Mouse (Mus musculus): ENCODE measurements around the gene Arrdc2. TPM values are rescaled to one million over a fixed set of nuclear protein-coding genes. Genes with fewer than 3 reads are reported as not detected.
A peak's percentile ranks its signal among the peaks of the same experiment; 100 is the strongest.

Arrdc2 gene
- polyA plus RNA-seq, 1 experiment from 2014 or later: 8.0 TPM

- 4% methylated on average over 65 of the region's 66 CpGs for WGBS
- Histone ChIP-seq H3K4me2 (peak overlapping the region; percentile 78), H3K27ac (ENCODE audit: low read depth, low read length) (peak overlapping the region; percentile 46; the same call in 1 of the 2 replicates), H3K9me3 (ENCODE audit: control insufficient read depth, low read length) (no peaks in the 10 kb centered on the region), H3K9ac (ENCODE audit: low read length) (peak overlapping the region; percentile 73), H3K4me3 (ENCODE audit: low read depth, low read length) (peak overlapping the region; percentile 60), H3K36me3 (ENCODE audit: control insufficient read depth, insufficient read depth, low read length) (peaks cover 2% of the 10 kb centered on the region; the same call in 1 of the 2 replicates), H3K4me1 (ENCODE audit: control insufficient read depth, insufficient read depth, low read length) (peaks cover 6% of the 10 kb centered on the region), H3K27me3 (ENCODE audit: control insufficient read depth, insufficient read depth, low read length) (no peaks in the 10 kb centered on the region; the same call in 1 of the 2 replicates)
- DNase-seq (ENCODE audit: low spot score, missing footprints): no peak
- ATAC-seq (ENCODE audit: low FRiP score): peak; percentile 49
These were observed 689 bp downstream of the Arrdc2 start for GRCm38 (mm10) chr8:70838654-70839407.

DNA sequence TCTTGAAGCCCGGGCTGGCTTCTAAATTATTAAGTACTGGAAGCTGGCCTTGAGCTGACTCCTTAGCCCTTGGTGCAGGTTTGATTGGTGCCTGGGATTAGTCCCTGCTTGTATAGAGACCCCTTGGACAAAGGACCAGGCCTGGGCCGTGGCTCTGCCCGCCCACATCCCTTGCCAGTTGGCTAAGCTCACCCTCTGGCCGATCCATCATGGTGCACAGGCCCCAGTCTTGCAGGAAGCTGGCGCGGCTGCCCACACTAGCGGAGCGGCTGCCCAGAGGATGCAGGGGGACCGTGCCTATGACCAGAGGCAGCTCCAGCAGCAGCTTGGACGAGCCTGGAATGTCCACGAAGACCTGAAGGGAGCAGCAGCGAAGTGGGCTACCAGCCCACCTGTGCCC is 2.9 kb downstream of the Arrdc2 start:
- Histone ChIP-seq H3K9ac (ENCODE audit: low read length) (no peak overlapping the region), H3K27ac (ENCODE audit: low read depth, low read length) (no peak overlapping the region), H3K4me2 (no peak overlapping the region), H3K4me1 (ENCODE audit: control insufficient read depth, insufficient read depth, low read length) (peaks cover 7% of the 10 kb centered on the region), H3K36me3 (ENCODE audit: control insufficient read depth, insufficient read depth, low read length) (peaks cover 2% of the 10 kb centered on the region; the same call in 1 of the 2 replicates), H3K4me3 (ENCODE audit: low read depth, low read length) (no peak overlapping the region), H3K27me3 (ENCODE audit: control insufficient read depth, insufficient read depth, low read length) (no peaks in the 10 kb centered on the region; the same call in 1 of the 2 replicates), H3K9me3 (ENCODE audit: control insufficient read depth, low read length) (no peaks in the 10 kb centered on the region)
- ATAC-seq (ENCODE audit: low FRiP score) (no peak), DNase-seq (ENCODE audit: low spot score, missing footprints) (no peak)
- WGBS: 89% methylated on average over 12 of the region's 12 CpGs

- peaks cover 2% of the 10 kb centered on the region; the same call in 1 of the 2 replicates for H3K36me3 ChIP-seq (ENCODE audit: control insufficient read depth, insufficient read depth, low read length)
- no peaks in the 10 kb centered on the region; the same call in 1 of the 2 replicates for H3K27me3 ChIP-seq (ENCODE audit: control insufficient read depth, insufficient read depth, low read length)
- ATAC-seq (ENCODE audit: low FRiP score): no peak
- H3K9me3 ChIP-seq (ENCODE audit: control insufficient read depth, low read length): no peaks in the 10 kb centered on the region
- no peak overlapping the region for H3K9ac ChIP-seq (ENCODE audit: low read length)
- WGBS: 92% methylated on average over 3 of the region's 3 CpGs
- H3K27ac ChIP-seq (ENCODE audit: low read depth, low read length): no peak overlapping the region
- no peak for DNase-seq (ENCODE audit: low spot score, missing footprints)
- H3K4me1 ChIP-seq (ENCODE audit: control insufficient read depth, insufficient read depth, low read length): peaks cover 7% of the 10 kb centered on the region
- no peak overlapping the region for H3K4me3 ChIP-seq (ENCODE audit: low read depth, low read length)
- no peak overlapping the region for H3K4me2 ChIP-seq
These were observed 5.4 kb downstream of the Arrdc2 start for GRCm38 (mm10) chr8:70834071-70834470.

DNA sequence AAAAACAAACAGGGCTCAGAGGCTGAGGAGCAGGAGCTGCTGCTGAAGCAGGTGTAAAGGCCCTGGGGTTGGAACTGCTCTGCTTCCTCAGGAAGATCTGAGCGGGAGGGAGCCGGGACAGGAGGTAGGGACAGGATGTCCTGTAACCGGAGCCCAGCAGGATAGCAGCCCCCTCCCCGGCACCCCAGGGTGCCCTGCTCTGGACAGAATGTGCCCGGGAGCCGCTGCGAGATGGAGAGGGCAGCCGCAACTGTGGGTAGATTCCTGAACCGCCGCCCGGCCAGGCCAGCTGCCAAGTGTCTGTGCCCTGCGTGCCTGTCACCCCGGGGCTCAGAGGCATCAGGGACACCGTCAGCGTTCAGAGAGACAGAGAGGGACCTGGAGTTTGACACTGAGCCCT is 6.0 kb downstream of the Arrdc2 start:
- DNase-seq (ENCODE audit: low spot score, missing footprints): no peak
- peak; percentile 12; the same call in 1 of the 2 replicates for ATAC-seq (ENCODE audit: low FRiP score)
- no peaks in the 10 kb centered on the region for H3K9me3 ChIP-seq (ENCODE audit: control insufficient read depth, low read length)
- H3K27ac ChIP-seq (ENCODE audit: low read depth, low read length): no peak overlapping the region
- H3K27me3 ChIP-seq (ENCODE audit: control insufficient read depth, insufficient read depth, low read length): no peaks in the 10 kb centered on the region; the same call in 1 of the 2 replicates
- 45% methylated on average over 15 of the region's 15 CpGs for WGBS
- H3K9ac ChIP-seq (ENCODE audit: low read length): no peak overlapping the region
- no peak overlapping the region for H3K4me3 ChIP-seq (ENCODE audit: low read depth, low read length)
- H3K36me3 ChIP-seq (ENCODE audit: control insufficient read depth, insufficient read depth, low read length): peaks cover 2% of the 10 kb centered on the region; the same call in 1 of the 2 replicates
- peaks cover 4% of the 10 kb centered on the region for H3K4me1 ChIP-seq (ENCODE audit: control insufficient read depth, insufficient read depth, low read length)
- no peak overlapping the region for H3K4me2 ChIP-seq

- H3K27me3 ChIP-seq (ENCODE audit: control insufficient read depth, insufficient read depth, low read length): no peaks in the 10 kb centered on the region
- WGBS: 69% methylated on average over 9 of the region's 9 CpGs
These were observed 6.5 kb downstream of the Arrdc2 start for GRCm38 (mm10) chr8:70833018-70833482.

DNA sequence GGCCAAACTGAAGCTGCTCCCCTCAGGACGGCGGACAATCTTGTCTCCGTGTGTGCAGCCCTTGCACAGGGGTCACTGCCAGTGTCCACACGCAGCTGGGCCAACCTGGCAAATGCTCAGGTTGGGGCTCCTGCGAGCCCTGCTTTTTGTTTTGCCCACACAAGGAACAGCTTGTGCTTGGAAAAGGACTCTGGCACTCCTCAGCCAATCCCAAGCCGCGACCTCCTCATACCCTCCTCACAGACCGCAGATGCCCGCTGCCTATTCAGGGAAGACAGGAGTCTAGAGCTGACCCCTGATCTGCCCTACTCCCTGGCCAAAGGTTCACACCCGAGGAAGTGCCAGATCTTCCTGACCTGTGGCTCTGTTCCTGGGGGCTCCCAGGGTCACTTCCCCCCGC is 7.1 kb downstream of the Arrdc2 start:
- Histone ChIP-seq H3K4me3 (ENCODE audit: low read depth, low read length) (no peak overlapping the region), H3K4me1 (ENCODE audit: control insufficient read depth, insufficient read depth, low read length) (0 out of 2 replicates have a peak, but pooled peaks cover 2% of the 10 kb centered on the region), H3K4me2 (no peak overlapping the region), H3K27me3 (ENCODE audit: control insufficient read depth, insufficient read depth, low read length) (no peaks in the 10 kb centered on the region), H3K27ac (ENCODE audit: low read depth, low read length) (no peak overlapping the region), H3K9ac (ENCODE audit: low read length) (no peak overlapping the region), H3K36me3 (ENCODE audit: control insufficient read depth, insufficient read depth, low read length) (peaks cover 2% of the 10 kb centered on the region; the same call in 1 of the 2 replicates), H3K9me3 (ENCODE audit: control insufficient read depth, low read length) (no peaks in the 10 kb centered on the region)
- 61% methylated on average over 11 of the region's 11 CpGs for WGBS
- ATAC-seq (ENCODE audit: low FRiP score) (no peak), DNase-seq (ENCODE audit: low spot score, missing footprints) (no peak)

More at GRCm38 (mm10) chr8:70833018-70833482, 6.5 kb downstream of the Arrdc2 start:
- 0 out of 2 replicates have a peak, but pooled peaks cover 2% of the 10 kb centered on the region for H3K4me1 ChIP-seq (ENCODE audit: control insufficient read depth, insufficient read depth, low read length)
- no peak overlapping the region for H3K4me2 ChIP-seq
- H3K27ac ChIP-seq (ENCODE audit: low read depth, low read length): no peak overlapping the region
- ATAC-seq (ENCODE audit: low FRiP score): 0 out of 2 replicates have a peak, but pooled peaks have one; percentile 8
- peaks cover 2% of the 10 kb centered on the region; the same call in 1 of the 2 replicates for H3K36me3 ChIP-seq (ENCODE audit: control insufficient read depth, insufficient read depth, low read length)
- no peak for DNase-seq (ENCODE audit: low spot score, missing footprints)
- H3K4me3 ChIP-seq (ENCODE audit: low read depth, low read length): no peak overlapping the region
- H3K9ac ChIP-seq (ENCODE audit: low read length): no peak overlapping the region
- no peaks in the 10 kb centered on the region for H3K9me3 ChIP-seq (ENCODE audit: control insufficient read depth, low read length)

DNA sequence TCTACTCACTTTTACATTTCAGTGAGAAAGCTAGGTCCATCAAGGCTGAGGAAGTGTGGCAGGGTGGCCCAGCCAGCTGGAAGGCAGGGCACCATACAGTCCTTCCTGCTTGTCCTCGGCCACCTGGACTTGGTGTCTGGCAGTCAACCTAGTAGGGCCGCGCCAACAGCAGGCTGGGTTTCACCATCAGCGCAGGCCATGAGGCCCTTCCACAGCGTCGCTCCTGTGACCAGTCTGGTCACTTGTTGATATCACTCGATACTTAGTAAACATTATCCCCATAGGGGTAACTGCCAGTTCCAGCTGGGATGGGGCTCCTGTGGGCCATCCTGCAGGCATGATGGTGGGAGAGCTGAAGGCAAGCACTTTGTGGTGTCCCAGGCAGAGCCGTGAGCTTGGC is 8.0 kb downstream of the Arrdc2 start:
- Histone ChIP-seq H3K9me3 (ENCODE audit: control insufficient read depth, low read length) (no peaks in the 10 kb centered on the region), H3K9ac (ENCODE audit: low read length) (0 out of 2 replicates have a peak overlapping the region, but pooled peaks have one; percentile 4), H3K4me2 (no peak overlapping the region), H3K27ac (ENCODE audit: low read depth, low read length) (no peak overlapping the region), H3K27me3 (ENCODE audit: control insufficient read depth, insufficient read depth, low read length) (no peaks in the 10 kb centered on the region), H3K4me3 (ENCODE audit: low read depth, low read length) (no peak overlapping the region), H3K4me1 (ENCODE audit: control insufficient read depth, insufficient read depth, low read length) (0 out of 2 replicates have a peak, but pooled peaks cover 2% of the 10 kb centered on the region), H3K36me3 (ENCODE audit: control insufficient read depth, insufficient read depth, low read length) (peaks cover 2% of the 10 kb centered on the region; the same call in 1 of the 2 replicates)
- DNase-seq (ENCODE audit: low spot score, missing footprints) (no peak), ATAC-seq (ENCODE audit: low FRiP score) (no peak)
- 90% methylated on average over 8 of the region's 8 CpGs for WGBS

DNA sequence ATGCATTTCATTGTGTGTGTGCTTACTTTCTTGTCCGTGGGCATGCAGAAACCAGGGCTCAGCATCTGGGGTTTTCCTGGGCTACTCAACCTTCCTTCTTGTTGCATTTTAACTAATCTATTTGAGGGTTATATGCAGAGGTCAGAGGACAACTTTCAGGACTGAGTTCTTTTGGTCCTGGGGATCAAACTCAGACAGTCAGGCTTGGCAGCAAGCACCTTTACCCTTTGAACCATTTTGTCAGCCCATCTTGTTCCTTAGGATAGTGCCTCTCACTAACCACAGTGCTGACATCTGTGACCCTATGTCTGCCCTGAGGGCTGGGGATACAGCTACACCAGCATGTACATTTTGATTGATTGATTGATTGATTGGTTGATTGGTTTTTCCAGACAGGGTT is 11.7 kb downstream of the Arrdc2 start:
- Histone ChIP-seq H3K9me3 (ENCODE audit: control insufficient read depth, low read length) (no peaks in the 10 kb centered on the region), H3K27me3 (ENCODE audit: control insufficient read depth, insufficient read depth, low read length) (no peaks in the 10 kb centered on the region), H3K9ac (ENCODE audit: low read length) (no peak overlapping the region), H3K36me3 (ENCODE audit: control insufficient read depth, insufficient read depth, low read length) (no peaks in the 10 kb centered on the region), H3K4me1 (ENCODE audit: control insufficient read depth, insufficient read depth, low read length) (0 out of 2 replicates have a peak, but pooled peaks cover 2% of the 10 kb centered on the region), H3K4me3 (ENCODE audit: low read depth, low read length) (no peak overlapping the region), H3K4me2 (no peak overlapping the region), H3K27ac (ENCODE audit: low read depth, low read length) (no peak overlapping the region)
- DNase-seq (ENCODE audit: low spot score, missing footprints) (no peak), ATAC-seq (ENCODE audit: low FRiP score) (no peak)
- 86% methylated on average over 1 of the region's 1 CpGs for WGBS

GRCm38 (mm10) chr8:70827010-70827409 is 12.5 kb downstream of the Arrdc2 start:
- 95% methylated on average over 2 of the region's 2 CpGs for WGBS
- no peaks in the 10 kb centered on the region for H3K4me1 ChIP-seq (ENCODE audit: control insufficient read depth, insufficient read depth, low read length)
- H3K4me3 ChIP-seq (ENCODE audit: low read depth, low read length): no peak overlapping the region
- no peak overlapping the region for H3K4me2 ChIP-seq
- ATAC-seq (ENCODE audit: low FRiP score) (no peak), DNase-seq (ENCODE audit: low spot score, missing footprints) (no peak)
- H3K27me3 ChIP-seq (ENCODE audit: control insufficient read depth, insufficient read depth, low read length): no peaks in the 10 kb centered on the region
- H3K9me3 ChIP-seq (ENCODE audit: control insufficient read depth, low read length): no peaks in the 10 kb centered on the region
- H3K36me3 ChIP-seq (ENCODE audit: control insufficient read depth, insufficient read depth, low read length): no peaks in the 10 kb centered on the region
- H3K27ac ChIP-seq (ENCODE audit: low read depth, low read length): no peak overlapping the region
- H3K9ac ChIP-seq (ENCODE audit: low read length): no peak overlapping the region

All from midbrain, embryonic 11.5 days (tissue).